Comparison of ENCODE assay signal across 10 mouse cellular contexts in genomic region chr11:44738820-44739219, GRCm38 (mm10).
DNase-seq lines count a peak whose midpoint lies in the region; ATAC-seq and TF ChIP-seq lines count a peak whose summit lies in the region.
"Had no signal": no experiment of that assay in that cellular context is flagged by ENCODE, and none has a peak within 500 bp of the region (broad histone marks: within the 10 kb centered on the region; RNA-seq: fewer than 3 reads in every experiment).

No protein-coding gene starts in this region.

- no peaks in the 10 kb centered on the region for H3K9me3 ChIP-seq in midbrain, embryonic 10.5 days (replicated peaks)
- H3K9me3 ChIP-seq in midbrain, embryonic 16.5 days (replicated peaks; ENCODE audit: control insufficient read depth, low read length, poor library complexity, severe bottlenecking), result no peaks in the 10 kb centered on the region
- H3K9me3 ChIP-seq in embryonic facial prominence, embryonic 15.5 days (replicated peaks), result no peaks in the 10 kb centered on the region
- no peaks in the 10 kb centered on the region for H3K9me3 ChIP-seq in hindbrain, embryonic 15.5 days
- no peaks in the 10 kb centered on the region for H3K9me3 ChIP-seq in liver, postnatal 0 days (ENCODE audit: low read length)
- H3K9me3 ChIP-seq: liver, embryonic 12.5 days had no signal

- no peak; the same call in 1 of the 2 replicates for ATAC-seq in midbrain, embryonic 16.5 days
- peak; percentile 29; the same call in 1 of the 2 replicates for ATAC-seq in embryonic facial prominence, embryonic 15.5 days (ENCODE audit: insufficient number of reproducible peaks, low FRiP score, low TSS enrichment, low read depth)
- peak; percentile 71; the same call in 1 of the 2 replicates for ATAC-seq in hindbrain, embryonic 15.5 days (ENCODE audit: low FRiP score, low read depth)
- ATAC-seq in liver, postnatal 0 days, result no peak
- ATAC-seq: liver, embryonic 12.5 days had no signal

- H3K27me3 ChIP-seq in midbrain, embryonic 10.5 days (ENCODE audit: low read depth, poor library complexity, severe bottlenecking), result no peaks in the 10 kb centered on the region
- no peaks in the 10 kb centered on the region for H3K27me3 ChIP-seq in midbrain, embryonic 16.5 days (ENCODE audit: control insufficient read depth, insufficient read depth, low read depth, low read length)
- H3K27me3 ChIP-seq in embryonic facial prominence, embryonic 15.5 days, result no peaks in the 10 kb centered on the region; the same call in 1 of the 2 replicates
- H3K27me3 ChIP-seq in hindbrain, embryonic 15.5 days, result no peaks in the 10 kb centered on the region
- H3K27me3 ChIP-seq in liver, postnatal 0 days (ENCODE audit: insufficient read depth, low read length), result no peaks in the 10 kb centered on the region

- H3K4me2 ChIP-seq in midbrain, embryonic 16.5 days (ENCODE audit: low read length), result no peak overlapping the region
- H3K4me2 ChIP-seq in embryonic facial prominence, embryonic 15.5 days (replicated peaks), result no peak overlapping the region
- H3K4me2 ChIP-seq in hindbrain, embryonic 15.5 days, result no peak overlapping the region
- H3K4me2 ChIP-seq in liver, postnatal 0 days (ENCODE audit: low read depth, low read length), result no peak overlapping the region
- H3K4me2 ChIP-seq: liver, embryonic 12.5 days had no signal

- no peak overlapping the region; the same call in 1 of the 2 replicates for H3K4me3 ChIP-seq in midbrain, embryonic 10.5 days
- no peak overlapping the region for H3K4me3 ChIP-seq in midbrain, embryonic 16.5 days (ENCODE audit: low read depth, low read length)
- H3K4me3 ChIP-seq in embryonic facial prominence, embryonic 15.5 days (replicated peaks), result no peak overlapping the region
- no peak overlapping the region for H3K4me3 ChIP-seq in hindbrain, embryonic 15.5 days
- H3K4me3 ChIP-seq in liver, postnatal 0 days (ENCODE audit: low read depth, low read length), result no peak overlapping the region
- H3K4me3 ChIP-seq: liver, embryonic 12.5 days had no signal

- peak; percentile 32 for DNase-seq in midbrain, embryonic 10.5 days (ENCODE audit: low spot score)
- DNase-seq in liver, postnatal 0 days, result no peak
- DNase-seq in kidney, postnatal 25 days, result no peak
- DNase-seq in kidney, postnatal 36 days, result no peak
- no peak for DNase-seq in kidney, adult 11 months
- DNase-seq: kidney, adult 9 months had no signal

- TF ChIP-seq CTCF in liver, postnatal 0 days (IDR thresholded peaks at IDR 0.05; ENCODE audit: low read depth), result no peak

- H3K4me1 ChIP-seq in midbrain, embryonic 10.5 days, result peaks cover 39% of the 10 kb centered on the region
- peaks cover 22% of the 10 kb centered on the region for H3K4me1 ChIP-seq in midbrain, embryonic 16.5 days (ENCODE audit: control insufficient read depth, insufficient read depth, low read length)
- H3K4me1 ChIP-seq in embryonic facial prominence, embryonic 15.5 days, result peaks cover 15% of the 10 kb centered on the region
- peaks cover 31% of the 10 kb centered on the region for H3K4me1 ChIP-seq in hindbrain, embryonic 15.5 days (replicated peaks)
- no peaks in the 10 kb centered on the region for H3K4me1 ChIP-seq in liver, postnatal 0 days (ENCODE audit: insufficient read depth)
- H3K4me1 ChIP-seq: liver, embryonic 12.5 days had no signal

- no peak overlapping the region for H3K9ac ChIP-seq in midbrain, embryonic 16.5 days (ENCODE audit: low read depth, low read length)
- H3K9ac ChIP-seq in embryonic facial prominence, embryonic 15.5 days, result no peak overlapping the region
- H3K9ac ChIP-seq in hindbrain, embryonic 15.5 days, result no peak overlapping the region
- H3K9ac ChIP-seq in liver, postnatal 0 days (replicated peaks), result no peak overlapping the region
- H3K9ac ChIP-seq: liver, embryonic 12.5 days had no signal

- TF ChIP-seq EP300 in liver, postnatal 0 days (IDR thresholded peaks at IDR 0.05; ENCODE audit: low read depth), result no peak

- no peaks in the 10 kb centered on the region for H3K36me3 ChIP-seq in midbrain, embryonic 10.5 days
- no peaks in the 10 kb centered on the region for H3K36me3 ChIP-seq in midbrain, embryonic 16.5 days (ENCODE audit: control insufficient read depth, insufficient read depth, low read length)
- H3K36me3 ChIP-seq in embryonic facial prominence, embryonic 15.5 days, result no peaks in the 10 kb centered on the region
- H3K36me3 ChIP-seq in hindbrain, embryonic 15.5 days, result no peaks in the 10 kb centered on the region
- no peaks in the 10 kb centered on the region for H3K36me3 ChIP-seq in liver, postnatal 0 days (replicated peaks; ENCODE audit: insufficient read depth, low read length)
- H3K36me3 ChIP-seq: liver, embryonic 12.5 days had no signal

- H3K27ac ChIP-seq in midbrain, embryonic 10.5 days (replicated peaks), result peak overlapping the region; percentile 67
- no peak overlapping the region for H3K27ac ChIP-seq in midbrain, embryonic 16.5 days (ENCODE audit: low read length)
- H3K27ac ChIP-seq in embryonic facial prominence, embryonic 15.5 days (replicated peaks), result no peak overlapping the region; the same call in 1 of the 2 replicates
- H3K27ac ChIP-seq in hindbrain, embryonic 15.5 days (replicated peaks), result no peak overlapping the region
- H3K27ac ChIP-seq in liver, postnatal 0 days (ENCODE audit: low read depth), result no peak overlapping the region
- H3K27ac ChIP-seq: liver, embryonic 12.5 days had no signal

- 33% methylated on average over 10 of the region's 10 CpGs for WGBS in midbrain, embryonic 10.5 days
- 29% methylated on average over 10 of the region's 10 CpGs for WGBS in midbrain, embryonic 16.5 days
- 24% methylated on average over 10 of the region's 10 CpGs for WGBS in embryonic facial prominence, embryonic 15.5 days
- 24% methylated on average over 10 of the region's 10 CpGs for WGBS in hindbrain, embryonic 15.5 days
- 51% methylated on average over 10 of the region's 10 CpGs for WGBS in liver, postnatal 0 days (ENCODE audit: insufficient replicate concordance)

Comparison
In these comparisons a context has a peak if more than half of its experiments do, and no peak if none do; other contexts are left out.
1. ATAC-seq: peak in embryonic facial prominence, embryonic 15.5 days (single experiment) and hindbrain, embryonic 15.5 days (single experiment); none in midbrain, embryonic 16.5 days (single experiment) and liver, postnatal 0 days (single experiment).